Mouse (Mus musculus) erythroid progenitor cell, adult 5-6 weeks (primary cell): ENCODE results near the gene Gm3149. TPM values are rescaled to one million over a fixed set of nuclear protein-coding genes. Genes with fewer than 3 reads are reported as not detected.
"Not testable (repeated sequence)": the region's sequence is repeated elsewhere in the genome, so short reads cannot be mapped to it uniquely, and the experiment has no call there.

Experiments used
- ATAC-seq: replicated peaks from 2 replicates; pipeline ENCODE4 v1.8.0; 2016; ENCODE audit warnings: moderate number of reproducible peaks, mild to moderate bottlenecking, moderate TSS enrichment, inconsistent platforms; ENCODE audit not compliant: poor library complexity, low FRiP score, severe bottlenecking
- total RNA-seq, 2 experiments: library from RNA; stranded (forward) in 1 of 2; stranded (reverse) in 1 of 2; fragments of 150-400 nt in 1 of 2; fragments of 186-747, 209-891 nt in 1 of 2; gene quantifications; 2 replicates each; pipeline versions ENCODE4 v1.2.3 to v1.2.4; 2015 to 2017; ENCODE audit warnings: low replicate concordance in 2 of 2

Gm3149 gene
- total RNA-seq (2015; ENCODE audit: low replicate concordance) (not detected in 2 replicates), total RNA-seq (2017; ENCODE audit: low replicate concordance) (not detected in 2 replicates)

DNA sequence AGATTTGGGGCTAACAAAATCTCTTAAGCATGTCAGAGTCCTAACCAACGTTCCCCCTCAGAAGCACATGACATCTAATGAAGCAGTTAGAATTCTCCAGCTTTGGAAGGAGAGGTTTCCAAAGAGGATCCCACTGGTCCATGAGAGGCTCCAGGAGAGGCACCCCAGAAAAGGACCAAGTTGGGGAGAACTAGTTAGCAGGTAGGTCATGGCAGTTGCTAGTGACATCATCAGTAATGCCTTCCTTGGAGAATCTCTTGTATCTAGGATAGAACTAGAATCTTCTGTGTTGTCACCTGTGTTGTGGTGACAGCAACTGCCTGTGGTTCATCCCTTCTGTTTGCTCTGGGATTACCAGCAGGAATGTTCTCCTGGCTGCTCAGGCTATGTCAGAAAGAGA lies at the start of gene Gm3149:
Gene Gm3149, plus strand, starts transcription at position 301 of the 400 bp plus-strand sequence.
- ATAC-seq: not testable (repeated sequence)

GRCm38 (mm10) chr14:4269238-4269950 lies 47.7 kb upstream of the Gm3149 start:
- ATAC-seq: not testable (repeated sequence)

DNA sequence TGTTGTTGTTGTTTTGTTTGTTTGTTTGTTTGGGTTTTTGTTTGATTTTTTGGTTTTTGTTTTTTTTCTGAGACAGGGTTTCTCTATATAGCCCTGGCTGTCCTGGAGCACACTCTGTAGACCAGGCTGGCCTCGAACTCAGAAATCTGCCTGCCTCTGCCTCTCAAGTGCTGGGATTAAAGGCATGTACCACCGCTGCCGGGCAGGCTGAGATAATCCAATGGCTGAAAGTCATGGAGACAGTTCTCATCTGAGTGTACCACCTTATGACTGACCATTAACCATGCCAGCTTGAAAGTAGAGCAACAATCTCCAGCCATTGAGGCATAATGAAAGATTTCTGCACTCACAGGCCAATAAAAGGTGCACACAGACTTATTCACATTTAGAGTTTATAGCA lies 37.3 kb upstream of the Gm3149 start:
- not testable (repeated sequence) for ATAC-seq

DNA sequence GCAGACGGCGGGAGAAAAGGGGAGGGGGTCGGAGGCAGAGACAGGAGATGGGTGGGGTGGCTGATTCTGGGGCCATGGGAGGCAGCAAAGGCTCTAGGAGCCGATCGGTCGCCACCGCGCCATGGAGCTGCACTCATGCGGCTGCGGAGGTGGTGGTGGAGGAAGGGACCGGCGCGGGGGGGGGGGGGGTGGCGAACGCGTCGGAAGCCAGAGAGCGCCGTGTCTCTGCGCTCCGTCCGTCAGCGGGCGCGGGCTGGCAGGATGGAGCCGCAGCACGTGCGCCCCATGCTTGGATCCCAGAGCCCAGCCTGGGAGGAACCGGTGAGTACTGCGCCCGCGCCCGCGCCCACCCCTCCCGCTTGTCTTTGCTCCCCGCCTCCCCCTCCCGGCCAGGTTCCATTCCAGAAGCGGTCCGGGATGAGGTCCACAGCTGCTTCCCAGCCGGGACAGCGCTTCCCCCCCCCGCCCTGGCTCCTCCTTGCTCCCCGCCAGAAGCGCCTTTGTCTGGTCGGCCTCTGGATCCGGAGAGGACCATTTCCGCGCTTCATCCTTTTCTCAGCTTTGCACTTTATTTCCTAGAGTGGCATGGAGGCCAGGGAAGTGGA lies 17.5 kb downstream of the Gm3149 start, which contains the start of gene 2610042L04Rik:
Gene 2610042L04Rik, plus strand, starts transcription at position 288 of the 605 bp plus-strand sequence.
- not testable (repeated sequence) for ATAC-seq

DNA sequence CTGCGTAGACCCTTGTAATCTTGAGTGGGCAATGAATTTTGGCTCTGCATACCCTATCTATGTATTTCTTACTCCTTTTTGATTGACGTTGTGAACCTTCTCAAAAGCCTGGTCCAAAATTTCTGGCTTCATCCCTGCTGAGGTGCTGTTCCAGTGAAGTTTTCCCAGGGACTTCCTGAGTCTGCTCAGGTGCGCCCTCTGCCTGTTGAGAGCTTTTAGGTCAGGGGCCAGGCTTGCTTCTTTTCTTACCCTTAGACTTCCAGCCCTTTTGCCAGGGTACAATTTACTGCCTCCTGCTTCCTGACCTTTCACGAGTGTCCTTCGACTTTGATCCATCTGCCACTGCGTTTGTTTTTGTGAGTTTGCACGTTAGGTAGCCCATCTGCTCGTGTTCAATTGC lies 18.4 kb downstream of the Gm3149 start:
- ATAC-seq: not testable (repeated sequence)

DNA sequence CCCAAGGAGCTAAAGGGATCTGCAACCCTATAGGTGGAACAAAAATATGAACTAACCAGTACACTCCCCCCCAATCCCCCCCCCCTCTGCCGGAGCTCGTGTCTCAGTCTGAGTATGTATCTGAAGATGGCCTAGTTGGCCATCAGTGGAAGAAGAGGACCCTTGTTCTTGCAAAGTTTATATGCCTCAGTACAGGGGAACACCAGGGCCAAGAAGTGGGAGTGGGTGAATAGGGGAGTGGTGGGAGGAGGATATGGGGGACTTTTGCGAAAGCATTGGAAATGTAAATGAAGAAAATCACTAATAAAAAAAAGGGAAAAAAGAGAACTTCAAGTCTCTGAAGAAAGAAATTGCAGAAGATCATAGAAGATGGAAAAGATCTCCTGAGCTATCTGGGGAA lies 51.9 kb downstream of the Gm3149 start:
- ATAC-seq: not testable (repeated sequence)

- not testable (repeated sequence) for ATAC-seq
Observed at GRCm38 (mm10) chr14:4369691-4370090, 52.6 kb downstream of the Gm3149 start.

Other genes starting within 250 kb of the Gm3149 start
- not detected in 2 replicates for gene Gm3115, start 233.2 kb upstream of the Gm3149 start, total RNA-seq (2015; ENCODE audit: low replicate concordance)
- not detected in 2 replicates for gene Gm3115, start 233.2 kb upstream of the Gm3149 start, total RNA-seq (2017; ENCODE audit: low replicate concordance)
- gene Gm8108, start 206.8 kb upstream of the Gm3149 start, total RNA-seq (2015; ENCODE audit: low replicate concordance): not detected in 2 replicates
- gene Gm8108, start 206.8 kb upstream of the Gm3149 start, total RNA-seq (2017; ENCODE audit: low replicate concordance): not detected in 2 replicates
- gene Gm3127, start 152.3 kb upstream of the Gm3149 start, total RNA-seq (2015; ENCODE audit: low replicate concordance): not detected in 2 replicates
- gene Gm3127, start 152.3 kb upstream of the Gm3149 start, total RNA-seq (2017; ENCODE audit: low replicate concordance): not detected in 2 replicates
- not detected in 2 replicates for gene Gm2974, start 134.7 kb upstream of the Gm3149 start, total RNA-seq (2015; ENCODE audit: low replicate concordance)
- not detected in 2 replicates for gene Gm2974, start 134.7 kb upstream of the Gm3149 start, total RNA-seq (2017; ENCODE audit: low replicate concordance)
- gene Gm3138, start 67.7 kb upstream of the Gm3149 start, total RNA-seq (2015; ENCODE audit: low replicate concordance): not detected in 2 replicates
- gene Gm3138, start 67.7 kb upstream of the Gm3149 start, total RNA-seq (2017; ENCODE audit: low replicate concordance): not detected in 2 replicates
- gene 2610042L04Rik, start 17.5 kb downstream of the Gm3149 start, total RNA-seq (2015; ENCODE audit: low replicate concordance): not detected in 2 replicates
- not detected in 2 replicates for gene 2610042L04Rik, start 17.5 kb downstream of the Gm3149 start, total RNA-seq (2017; ENCODE audit: low replicate concordance)
- not detected in 2 replicates for gene Gm3159, start 80.2 kb downstream of the Gm3149 start, total RNA-seq (2015; ENCODE audit: low replicate concordance)
- not detected in 2 replicates for gene Gm3159, start 80.2 kb downstream of the Gm3149 start, total RNA-seq (2017; ENCODE audit: low replicate concordance)
- not detected in 2 replicates for gene Gm3164, start 98.2 kb downstream of the Gm3149 start, total RNA-seq (2015; ENCODE audit: low replicate concordance)
- not detected in 2 replicates for gene Gm3164, start 98.2 kb downstream of the Gm3149 start, total RNA-seq (2017; ENCODE audit: low replicate concordance)
- not detected in 2 replicates for gene Gm3173, start 113.7 kb downstream of the Gm3149 start, total RNA-seq (2015; ENCODE audit: low replicate concordance)
- gene Gm3173, start 113.7 kb downstream of the Gm3149 start, total RNA-seq (2017; ENCODE audit: low replicate concordance): not detected in 2 replicates
- gene Gm3182, start 164.5 kb downstream of the Gm3149 start, total RNA-seq (2015; ENCODE audit: low replicate concordance): not detected in 2 replicates
- not detected in 2 replicates for gene Gm3182, start 164.5 kb downstream of the Gm3149 start, total RNA-seq (2017; ENCODE audit: low replicate concordance)
- gene Gm3047, start 238.1 kb downstream of the Gm3149 start, total RNA-seq (2015; ENCODE audit: low replicate concordance): not detected in 2 replicates
- not detected in 2 replicates for gene Gm3047, start 238.1 kb downstream of the Gm3149 start, total RNA-seq (2017; ENCODE audit: low replicate concordance)